Mouse (Mus musculus) ES-E14 (cell line): ENCODE measurements around the gene Cacna2d1. TPM values are rescaled to one million over a fixed set of nuclear protein-coding genes. Genes with fewer than 3 reads are reported as not detected.

Source experiments
- DNase-seq: peaks from one replicate; pipeline ENCODE4 v3.0.0-alpha.2; 2013; ENCODE audit warnings: low read depth, low spot score
- H3K27ac ChIP-seq: 2 replicates; pipeline ENCODE4 v1.5.1; 2012; ENCODE audit warnings: low read depth, mild to moderate bottlenecking, low read length, moderate library complexity, mixed read lengths; ENCODE audit not compliant: poor library complexity, insufficient read depth, severe bottlenecking
- H3K36me3 ChIP-seq: 2 replicates; pipeline ENCODE4 v1.6.1; 2012; ENCODE audit warnings: mild to moderate bottlenecking, low read length, moderate library complexity, mixed read lengths; ENCODE audit not compliant: control insufficient read depth, poor library complexity, insufficient read depth, severe bottlenecking
- H3K4me1 ChIP-seq, 2 experiments: fragments of 150-350 bp in 1 of 2; sonication (generic) in 1 of 2; 2 replicates each; pipeline ENCODE4 v1.6.1; 2012; ENCODE audit warnings: low read length in 2 of 2, mild to moderate bottlenecking in 1 of 2, mixed read lengths in 1 of 2; ENCODE audit not compliant: control insufficient read depth in 2 of 2, insufficient read depth in 2 of 2, poor library complexity in 1 of 2
- H3K4me3 ChIP-seq, 2 experiments: fragments of 150-350 bp in 1 of 2; sonication (generic) in 1 of 2; 2 replicates each; pipeline ENCODE4 v1.5.1; 2012; ENCODE audit warnings: low read length in 2 of 2, low read depth in 1 of 2, mild to moderate bottlenecking in 1 of 2, mixed read lengths in 1 of 2; ENCODE audit not compliant: insufficient read depth in 1 of 2, poor library complexity in 1 of 2, severe bottlenecking in 1 of 2
- H3K9ac ChIP-seq: 2 replicates; pipeline ENCODE4 v1.6.1; 2012; ENCODE audit warnings: low read depth, mild to moderate bottlenecking, low read length, mixed read lengths; ENCODE audit not compliant: poor library complexity, insufficient read depth, severe bottlenecking
- H3K9me3 ChIP-seq: fragments of 150-350 bp; sonication (generic); 2 replicates; pipeline ENCODE4 v1.6.1; 2012; ENCODE audit warnings: low read depth, mild to moderate bottlenecking, low read length; ENCODE audit not compliant: control insufficient read depth, insufficient read depth
- CHD2 ChIP-seq: IDR thresholded peaks from 2 replicates; pipeline ENCODE4 v1.6.1; 2014; ENCODE audit warnings: mild to moderate bottlenecking, low read depth, low read length, inconsistent platforms
- HCFC1 ChIP-seq: IDR thresholded peaks from 2 replicates; pipeline ENCODE4 v1.6.1; 2012; ENCODE audit warnings: low read length, inconsistent platforms, borderline replicate concordance; ENCODE audit not compliant: insufficient read depth
- MAFK ChIP-seq: IDR thresholded peaks from 2 replicates; pipeline ENCODE4 v1.6.1; 2014; ENCODE audit warnings: mild to moderate bottlenecking, low read depth, low read length, inconsistent platforms; ENCODE audit not compliant: insufficient read depth
- ZC3H11A ChIP-seq: IDR thresholded peaks from 2 replicates; pipeline ENCODE4 v1.6.1; 2012; ENCODE audit warnings: low read depth, mild to moderate bottlenecking, inconsistent platforms, low read length, borderline replicate concordance
- ZNF384 ChIP-seq: IDR thresholded peaks from 2 replicates; pipeline ENCODE4 v1.6.1; 2012; ENCODE audit warnings: low read depth, low read length, inconsistent platforms
- in situ Hi-C, 2 experiments: fragments of 600-800 bp; cut with MboI; formaldehyde crosslinking; loops; one replicate each; pipeline ENCODE4 v1.15.1; 2025; ENCODE audit warnings: low sequenced_read_pairs in 2 of 2, inconsistent platforms in 1 of 2; ENCODE audit not compliant: unreplicated experiment in 2 of 2
- total RNA-seq: library from RNA; depleted of rRNA; stranded (reverse); fragments of 300-350 nt; gene quantifications from 2 replicates; pipeline ENCODE4 v1.2.3, GENCODE M21; 2012

The Cacna2d1 gene
- total RNA-seq, 1 experiment: 6.1 TPM

GRCm38 (mm10) chr5:15935831-15936710, 1.6 kb downstream of the Cacna2d1 start:
- Histone ChIP-seq H3K9ac (no peak overlapping the region), H3K4me1 (no peaks in the 10 kb centered on the region), H3K4me3 (peak overlapping the region in 1 of 2 experiments; percentile 84; a peak in 1 of 4 replicates), H3K27ac (no peak overlapping the region), H3K36me3 (no peaks in the 10 kb centered on the region), H3K9me3 (no peaks in the 10 kb centered on the region)
- TF ChIP-seq MAFK (no peak), ZNF384 (no peak), CHD2 (no peak), ZC3H11A (no peak), HCFC1 (no peak)
- in situ Hi-C loops: no loop called here
- peak; percentile 11 for DNase-seq

- no peaks in the 10 kb centered on the region for H3K36me3 ChIP-seq
- H3K9ac ChIP-seq: no peak overlapping the region
- in situ Hi-C loops: no loop called here
- no peaks in the 10 kb centered on the region for H3K9me3 ChIP-seq
- H3K4me3 ChIP-seq: no peak overlapping the region
- no peak overlapping the region for H3K27ac ChIP-seq
- TF ChIP-seq MAFK: no peak
- no peak for TF ChIP-seq HCFC1
- no peak for TF ChIP-seq ZNF384
- TF ChIP-seq CHD2: no peak
- TF ChIP-seq ZC3H11A: no peak
- H3K4me1 ChIP-seq: no peaks in the 10 kb centered on the region
- DNase-seq: no peak
Measured at GRCm38 (mm10) chr5:15941191-15941725, 6.8 kb downstream of the Cacna2d1 start.

DNA sequence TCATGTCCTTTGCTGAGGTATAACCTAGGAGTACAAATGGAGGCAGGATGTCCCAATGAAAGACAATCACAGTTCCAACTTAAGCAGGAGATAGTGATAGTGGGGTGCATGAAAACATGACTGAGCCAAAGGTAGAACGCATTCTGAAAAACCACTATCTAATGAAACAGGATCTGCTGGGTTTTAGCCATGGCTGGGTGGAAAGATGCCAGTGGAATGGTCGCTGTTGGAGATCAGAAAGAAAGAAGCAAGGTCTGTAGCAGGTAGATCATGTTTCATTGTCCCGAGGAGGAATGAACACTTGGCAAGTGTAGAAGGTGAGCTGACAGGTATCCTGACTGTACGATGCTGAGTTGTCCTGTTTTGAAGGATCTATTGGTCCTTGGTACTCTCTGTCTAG, 7.6 kb downstream of the Cacna2d1 start:
- Histone ChIP-seq H3K9ac (no peak overlapping the region), H3K4me1 (no peaks in the 10 kb centered on the region), H3K4me3 (no peak overlapping the region), H3K36me3 (no peaks in the 10 kb centered on the region), H3K9me3 (no peaks in the 10 kb centered on the region), H3K27ac (no peak overlapping the region)
- in situ Hi-C loops: no loop called here
- no peak for DNase-seq
- TF ChIP-seq ZNF384 (no peak), MAFK (no peak), ZC3H11A (no peak), CHD2 (no peak), HCFC1 (no peak)

GRCm38 (mm10) chr5:15948290-15949037, 14.0 kb downstream of the Cacna2d1 start:
- in situ Hi-C loops: no loop called here
- no peak overlapping the region for H3K9ac ChIP-seq
- H3K4me3 ChIP-seq: no peak overlapping the region
- H3K9me3 ChIP-seq: no peaks in the 10 kb centered on the region
- TF ChIP-seq ZNF384 (no peak), CHD2 (no peak), HCFC1 (no peak), ZC3H11A (no peak), MAFK (no peak)
- DNase-seq: no peak
- no peak overlapping the region for H3K27ac ChIP-seq
- H3K4me1 ChIP-seq: no peaks in the 10 kb centered on the region
- no peaks in the 10 kb centered on the region for H3K36me3 ChIP-seq
